ENCODE assay signal across 18 mouse cellular contexts in the genomic region with DNA sequence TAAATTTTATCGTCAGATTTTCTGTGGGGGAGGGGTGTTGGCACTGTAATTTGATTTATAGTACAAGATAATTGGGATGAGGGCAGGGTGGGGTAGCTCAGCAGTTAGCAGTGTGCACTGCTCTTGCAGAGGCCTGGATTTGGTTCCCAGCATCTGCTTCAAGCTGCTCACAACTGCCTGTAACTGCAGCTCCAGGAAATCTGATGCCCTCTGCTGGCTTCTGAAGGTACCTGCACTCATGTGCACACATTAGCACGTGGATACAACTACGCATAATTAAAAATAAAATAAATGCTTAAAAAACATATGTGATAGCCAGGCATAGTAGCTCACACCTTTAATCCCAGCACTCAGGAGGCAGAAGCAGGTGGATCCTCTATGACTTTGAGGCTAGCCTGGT. TPM values are rescaled to one million over a fixed set of nuclear protein-coding genes. Genes with fewer than 3 reads are reported as not detected.
A peak's percentile ranks its signal among the peaks of the same experiment; 100 is the strongest.
DNase-seq lines count a peak whose midpoint lies in the region; ATAC-seq and TF ChIP-seq lines count a peak whose summit lies in the region.
"Had no signal": no experiment of that assay in that cellular context is flagged by ENCODE, and none has a peak within 500 bp of the region (broad histone marks: within the 10 kb centered on the region; RNA-seq: fewer than 3 reads in every experiment).

No protein-coding gene starts in this region.

- WGBS in kidney, adult 2 months, result 92% methylated on average over 3 of the region's 3 CpGs
- 94% methylated on average over 3 of the region's 3 CpGs for WGBS in lung, postnatal 0 days

- no peaks in the 10 kb centered on the region for H3K9me3 ChIP-seq in lung, postnatal 0 days (ENCODE audit: low read length)
- H3K9me3 ChIP-seq: forebrain, embryonic 13.5 days; limb, embryonic 12.5 days had no signal

- H3K4me3 ChIP-seq in kidney, adult 2 months (ENCODE audit: insufficient read depth, low read depth, low read length), result no peak overlapping the region
- H3K4me3 ChIP-seq in lung, postnatal 0 days (ENCODE audit: low read depth, low read length), result no peak overlapping the region
- H3K4me3 ChIP-seq: forebrain, embryonic 13.5 days; hindbrain, embryonic 10.5 days; limb, embryonic 12.5 days had no signal

- POLR2A ChIA-PET in Patski (lab: Charles Lee), result no interaction called here

- CTCF ChIA-PET in Patski (lab: Charles Lee), result no interaction called here

- no peaks in the 10 kb centered on the region for H3K36me3 ChIP-seq in kidney, adult 2 months (ENCODE audit: control insufficient read depth, insufficient read depth, low read length)
- H3K36me3 ChIP-seq in lung, postnatal 0 days (ENCODE audit: insufficient read depth, low read length), result no peaks in the 10 kb centered on the region

- intact Hi-C loops in gastrocnemius, postnatal 14 days (cut with DNase I; ENCODE audit: low total_unique reads), result no loop called here

- no peak overlapping the region for H3K9ac ChIP-seq in lung, postnatal 0 days (replicated peaks; ENCODE audit: low read depth)
- H3K9ac ChIP-seq: forebrain, embryonic 13.5 days; limb, embryonic 12.5 days had no signal

- H3K4me1 ChIP-seq in kidney, adult 2 months (ENCODE audit: control insufficient read depth, insufficient read depth, low read length), result peaks cover 37% of the 10 kb centered on the region
- H3K4me1 ChIP-seq in lung, postnatal 0 days (ENCODE audit: insufficient read depth, low read depth, low read length), result peaks cover 20% of the 10 kb centered on the region; the same call in 1 of the 2 replicates

- no peak for ATAC-seq in lung, postnatal 0 days
- ATAC-seq in Patski, result no peak
- ATAC-seq: forebrain, embryonic 13.5 days; inflammation-experienced regulatory T-cells, adult 6 months had no signal

- no peak overlapping the region for H3K27ac ChIP-seq in kidney, adult 2 months (ENCODE audit: insufficient read depth, low read depth, low read length)
- H3K27ac ChIP-seq in lung, postnatal 0 days (ENCODE audit: low read length), result no peak overlapping the region
- H3K27ac ChIP-seq: forebrain, embryonic 13.5 days; hindbrain, embryonic 10.5 days; limb, embryonic 12.5 days had no signal

- TF ChIP-seq POLR2A in kidney, adult 2 months (IDR thresholded peaks at IDR 0.05; ENCODE audit: low read depth, low read length), result no peak

- 0 out of 2 replicates have a peak, but pooled peaks have one; percentile 13 for TF ChIP-seq CTCF in kidney, adult 2 months (conservative IDR thresholded peaks at IDR 0.05; ENCODE audit: insufficient read depth, insufficient read length, low read depth, low read length)
- peak; percentile 42 for TF ChIP-seq CTCF in lung, postnatal 0 days (IDR thresholded peaks at IDR 0.05)
- peak; percentile 60 for TF ChIP-seq CTCF in Patski (IDR thresholded peaks at IDR 0.05)

- H3K27me3 ChIP-seq in kidney, adult 2 months (replicated peaks; ENCODE audit: control insufficient read depth, insufficient read depth, low read length), result no peaks in the 10 kb centered on the region
- no peaks in the 10 kb centered on the region for H3K27me3 ChIP-seq in lung, postnatal 0 days (replicated peaks; ENCODE audit: insufficient read depth, low read length)
- no peaks in the 10 kb centered on the region for H3K27me3 ChIP-seq in Patski
- H3K27me3 ChIP-seq: forebrain, embryonic 13.5 days; limb, embryonic 12.5 days had no signal

- DNase-seq in kidney, adult 2 months, result no peak
- no peak for DNase-seq in kidney, adult 9 months
- DNase-seq in lung, postnatal 0 days (ENCODE audit: low spot score), result no peak
- DNase-seq in lung, postnatal 25 days (ENCODE audit: low spot score), result no peak
- DNase-seq in Patski (ENCODE audit: low read depth, low spot score), result no peak
- no peak for DNase-seq in gastrocnemius, postnatal 14 days
- DNase-seq in adrenal gland, postnatal 14 days, result no peak
- DNase-seq: adrenal gland, postnatal 36 days; cerebellum, postnatal 14 days; kidney, postnatal 10 days; lung, adult 2 months; midbrain, embryonic 14.5 days; retina, postnatal 1 day; right cerebral cortex, postnatal 4 days had no signal

- TF ChIP-seq EP300 in lung, postnatal 0 days (IDR thresholded peaks at IDR 0.05), result no peak

- no peak overlapping the region for H3K4me2 ChIP-seq in lung, postnatal 0 days (replicated peaks; ENCODE audit: low read depth, low read length)
- H3K4me2 ChIP-seq: forebrain, embryonic 13.5 days; limb, embryonic 12.5 days had no signal

- in situ Hi-C loops in Patski (cut with MboI; ENCODE audit: low pct_unique_long_range_greater_than_20kb), result no loop called here

RNA-seq across cellular contexts. Expression of a gene that starts 11.7 kb away (rescaled TPM):
- 37.0 and 37.2 TPM in 2 replicates for polyA plus RNA-seq in kidney, adult 2 months (2012; rRNA removed)
- polyA plus RNA-seq in lung, postnatal 0 days (2015; fragmentation: Nextera tagmentation; extraction: Ambion mirVana), result 6.6 and 7.4 TPM in 2 replicates
- 31.1 TPM for polyA plus RNA-seq in Patski (2021)
- total RNA-seq in gastrocnemius, postnatal 14 days (2021), result 10 to 100 TPM; 21.8 to 29.9 TPM
- 9.0 and 11.2 TPM in 2 replicates for total RNA-seq in adrenal gland, postnatal 14 days (2021)

RNA-seq across cellular contexts. Expression of a gene that starts 38.4 kb away (rescaled TPM):
- polyA plus RNA-seq in kidney, adult 2 months (2012; rRNA removed), result 6.2 and 7.0 TPM in 2 replicates
- polyA plus RNA-seq in lung, postnatal 0 days (2015; fragmentation: Nextera tagmentation; extraction: Ambion mirVana), result 8.2 and 8.6 TPM in 2 replicates
- 6.8 TPM for polyA plus RNA-seq in Patski (2021)
- 1 to 10 TPM; 8.3 to 9.4 TPM for total RNA-seq in gastrocnemius, postnatal 14 days (2021)
- total RNA-seq in adrenal gland, postnatal 14 days (2021), result 20.7 and 29.7 TPM in 2 replicates

RNA-seq across cellular contexts. Expression of a gene that starts 57.2 kb away (rescaled TPM):
- 33.4 and 34.1 TPM in 2 replicates for polyA plus RNA-seq in kidney, adult 2 months (2012; rRNA removed)
- 159 and 168 TPM in 2 replicates for polyA plus RNA-seq in lung, postnatal 0 days (2015; fragmentation: Nextera tagmentation; extraction: Ambion mirVana)
- polyA plus RNA-seq in Patski (2021), result not detected
- 10 to 100 TPM; 12.9 to 15.0 TPM for total RNA-seq in gastrocnemius, postnatal 14 days (2021)
- total RNA-seq in adrenal gland, postnatal 14 days (2021), result 16.7 and 20.7 TPM in 2 replicates

Comparison
In these comparisons a context has a peak if more than half of its experiments do, and no peak if none do; other contexts are left out.
1. RNA of a gene that starts 57.2 kb away (polyA plus RNA-seq): 159 to 168 TPM in lung, postnatal 0 days and 33.4 to 34.1 TPM in kidney, adult 2 months; not detected in Patski (single experiment); every median in the first group is over 10 times any median in the second.
2. Peak in every context shown above with its lines, with median percentiles within 50 percentile points of each other: CTCF ChIP-seq.